Mouse (Mus musculus) myocyte (in vitro differentiated cells): ENCODE measurements around the gene Msrb1. TPM values are rescaled to one million over a fixed set of nuclear protein-coding genes. Genes with fewer than 3 reads are reported as not detected.
"Not testable (repeated sequence)": the region's sequence is repeated elsewhere in the genome, so short reads cannot be mapped to it uniquely, and the experiment has no call there.

Source experiments
- H3K27me3 ChIP-seq: one replicate; pipeline ENCODE4 v1.6.1; 2011; ENCODE audit not compliant: control insufficient read depth, insufficient read depth, insufficient read length
- H3K36me3 ChIP-seq: one replicate; pipeline ENCODE4 v1.6.1; 2011; ENCODE audit not compliant: control insufficient read depth, insufficient read depth
- H3K4me2 ChIP-seq: one replicate; pipeline ENCODE4 v1.6.1; 2011; ENCODE audit warnings: low read depth, control low read depth
- H3K4me3 ChIP-seq: one replicate; pipeline ENCODE4 v1.5.1; 2011; ENCODE audit warnings: mild to moderate bottlenecking, control low read depth, moderate library complexity
- H3K79me2 ChIP-seq: one replicate; pipeline ENCODE4 v1.6.1; 2011; ENCODE audit not compliant: control insufficient read depth, insufficient read depth
- H3ac ChIP-seq: one replicate; pipeline ENCODE4 v1.6.1; 2011; ENCODE audit not compliant: control insufficient read depth, insufficient read length
- CEBPB ChIP-seq: IDR thresholded peaks from 2 replicates; pipeline ENCODE4 v1.6.1; 2011; ENCODE audit warnings: mild to moderate bottlenecking, moderate library complexity; ENCODE audit not compliant: poor library complexity, insufficient read depth, severe bottlenecking
- E2F4 ChIP-seq: IDR thresholded peaks from one replicate; pipeline ENCODE4 v1.6.1; 2011; ENCODE audit warnings: mild to moderate bottlenecking, control low read depth, moderate library complexity; ENCODE audit not compliant: insufficient read depth
- MAX ChIP-seq: IDR thresholded peaks from one replicate; pipeline ENCODE4 v1.6.1; 2011; ENCODE audit warnings: low read depth, mild to moderate bottlenecking, control low read depth
- MYOD1 ChIP-seq, 3 experiments: IDR thresholded peaks; one replicate each; pipeline ENCODE4 v1.6.1; 2011; ENCODE audit warnings: control low read depth in 2 of 3, low read depth in 2 of 3, mild to moderate bottlenecking in 2 of 3, moderate library complexity in 1 of 3; ENCODE audit not compliant: insufficient read length in 2 of 3, control insufficient read depth in 1 of 3
- MYOG ChIP-seq, 3 experiments: IDR thresholded peaks; one replicate each; pipeline ENCODE4 v1.6.1; 2011; ENCODE audit warnings: control low read depth in 2 of 3, low read depth in 2 of 3, mild to moderate bottlenecking in 2 of 3; ENCODE audit not compliant: insufficient read length in 2 of 3, control insufficient read depth in 1 of 3, insufficient read depth in 1 of 3
- POLR2A ChIP-seq: IDR thresholded peaks from one replicate; pipeline ENCODE4 v1.6.1; 2011; ENCODE audit warnings: low read depth, mild to moderate bottlenecking, control low read depth, moderate library complexity; ENCODE audit not compliant: insufficient read length
- POLR2AphosphoS2 ChIP-seq: IDR thresholded peaks from one replicate; pipeline ENCODE4 v1.6.1; 2011; ENCODE audit warnings: low read depth, control low read depth; ENCODE audit not compliant: insufficient read length
- REST ChIP-seq: IDR thresholded peaks from one replicate; pipeline ENCODE4 v1.6.1; 2011; ENCODE audit warnings: mild to moderate bottlenecking, control low read depth, moderate library complexity; ENCODE audit not compliant: insufficient read depth, insufficient read length
- SRF ChIP-seq: IDR thresholded peaks from one replicate; pipeline ENCODE4 v1.6.1; 2011; ENCODE audit warnings: low read depth; ENCODE audit not compliant: control insufficient read depth, insufficient read length
- TCF12 ChIP-seq: IDR thresholded peaks from one replicate; pipeline ENCODE4 v1.6.1; 2011; ENCODE audit warnings: mild to moderate bottlenecking, control low read depth; ENCODE audit not compliant: poor library complexity, insufficient read depth, severe bottlenecking
- TCF3 ChIP-seq: IDR thresholded peaks from one replicate; pipeline ENCODE4 v1.6.1; 2011; ENCODE audit warnings: low read depth, control low read depth; ENCODE audit not compliant: insufficient read length
- USF1 ChIP-seq: IDR thresholded peaks from one replicate; pipeline ENCODE4 v1.6.1; 2011; ENCODE audit warnings: low read depth, mild to moderate bottlenecking, control low read depth, moderate library complexity
- polyA plus RNA-seq: library from polyadenylated mRNA; unstranded; fragments of >200 nt; fragmentation: generic; extraction: Trizol; gene quantifications from one replicate; pipeline ENCODE4 v1.2.1, GENCODE M21; 2012; ENCODE audit warnings: missing spikeins

The Msrb1 gene
- polyA plus RNA-seq, 1 experiment, result 73.9 TPM

GRCm38 (mm10) chr17:24715556-24715955, 20.9 kb upstream of the Msrb1 start:
- H3ac ChIP-seq, result no peak overlapping the region
- TF ChIP-seq POLR2A (no peak), MYOD1 (IDR thresholded peaks at IDR 0.05; ENCODE audit: control insufficient read depth in 1 of 3, insufficient read length in 2 of 3, low read depth in 2 of 3) (no peak), E2F4 (no peak), POLR2AphosphoS2 (no peak), TCF12 (no peak), MAX (no peak), MYOG (IDR thresholded peaks at IDR 0.05; ENCODE audit: control insufficient read depth in 1 of 3, insufficient read depth in 1 of 3, insufficient read length in 2 of 3, low read depth in 2 of 3) (no peak), TCF3 (no peak), REST (no peak), USF1 (no peak)
- no peaks in the 10 kb centered on the region for H3K27me3 ChIP-seq
- no peaks in the 10 kb centered on the region for H3K36me3 ChIP-seq
- no peak overlapping the region for H3K4me2 ChIP-seq
- no peak overlapping the region for H3K4me3 ChIP-seq
- peaks cover 10% of the 10 kb centered on the region for H3K79me2 ChIP-seq

DNA sequence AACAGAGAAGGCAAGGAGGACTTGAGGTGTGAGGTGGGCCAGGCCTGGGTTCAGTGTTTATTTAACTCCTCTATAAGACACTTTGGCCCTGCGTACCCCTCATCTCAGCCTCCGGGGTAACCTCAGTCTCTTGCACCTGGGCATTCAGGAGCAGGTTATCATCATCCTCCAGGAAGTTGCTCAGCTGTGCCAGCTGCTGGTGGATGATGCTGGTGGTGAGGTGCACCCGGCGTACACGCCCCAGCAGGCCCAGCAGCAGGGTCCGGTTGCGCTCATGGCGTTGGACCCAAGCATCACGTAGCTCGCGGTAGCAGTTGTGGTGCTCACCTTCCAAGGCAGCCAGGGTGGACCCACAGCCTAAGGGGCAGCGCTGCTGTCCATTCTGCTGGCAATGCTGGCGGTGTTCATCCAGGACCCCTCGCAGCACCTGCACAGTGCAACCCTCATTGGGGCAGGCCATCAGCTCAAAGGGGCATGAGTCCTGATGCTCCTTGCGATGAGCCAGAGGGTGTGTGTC, 20.2 kb upstream of the Msrb1 start:
- no peaks in the 10 kb centered on the region for H3K27me3 ChIP-seq
- peak; percentile 54 for TF ChIP-seq POLR2AphosphoS2
- no peak for TF ChIP-seq MYOG (IDR thresholded peaks at IDR 0.05; ENCODE audit: control insufficient read depth in 1 of 3, insufficient read depth in 1 of 3, insufficient read length in 2 of 3, low read depth in 2 of 3)
- no peak for TF ChIP-seq CEBPB
- no peak for TF ChIP-seq MYOD1 (IDR thresholded peaks at IDR 0.05; ENCODE audit: control insufficient read depth in 1 of 3, insufficient read length in 2 of 3, low read depth in 2 of 3)
- no peak overlapping the region for H3ac ChIP-seq
- peaks cover 14% of the 10 kb centered on the region for H3K79me2 ChIP-seq
- no peaks in the 10 kb centered on the region for H3K36me3 ChIP-seq
- no peak overlapping the region for H3K4me3 ChIP-seq
- no peak overlapping the region for H3K4me2 ChIP-seq

- H3K4me2 ChIP-seq, result peak within 1 kb of the TSS; percentile 79
- no peak within 1 kb of the TSS for H3ac ChIP-seq
These were observed 18.5 kb upstream of the Msrb1 start, which contains the start of the genes Rnf151 and Rps2 for GRCm38 (mm10) chr17:24717943-24718342. Gene Rnf151 (minus strand): TSS chr17:24718063. Gene Rps2 (plus strand): TSS chr17:24718116.

GRCm38 (mm10) chr17:24718938-24719337, 17.5 kb upstream of the Msrb1 start:
- H3K36me3 ChIP-seq, result peaks cover 11% of the 10 kb centered on the region
- H3K4me3 ChIP-seq, result peak overlapping the region; percentile 77
- H3ac ChIP-seq, result peak overlapping the region; percentile 63
- H3K4me2 ChIP-seq, result peak overlapping the region; percentile 79
- H3K27me3 ChIP-seq, result not testable (repeated sequence)
- H3K79me2 ChIP-seq, result peaks cover 39% of the 10 kb centered on the region

More at GRCm38 (mm10) chr17:24717943-24718342, 18.5 kb upstream of the Msrb1 start, which contains the start of the genes Rnf151 and Rps2:
- no peaks in the 10 kb centered on the region for H3K27me3 ChIP-seq
- no peak for TF ChIP-seq MYOG (IDR thresholded peaks at IDR 0.05; ENCODE audit: control insufficient read depth in 1 of 3, insufficient read depth in 1 of 3, insufficient read length in 2 of 3, low read depth in 2 of 3)
- TF ChIP-seq POLR2AphosphoS2, result peak; percentile 57
- H3K79me2 ChIP-seq, result peaks cover 29% of the 10 kb centered on the region
- peaks cover 11% of the 10 kb centered on the region for H3K36me3 ChIP-seq
- peak within 1 kb of the TSS; percentile 77 for H3K4me3 ChIP-seq

DNA sequence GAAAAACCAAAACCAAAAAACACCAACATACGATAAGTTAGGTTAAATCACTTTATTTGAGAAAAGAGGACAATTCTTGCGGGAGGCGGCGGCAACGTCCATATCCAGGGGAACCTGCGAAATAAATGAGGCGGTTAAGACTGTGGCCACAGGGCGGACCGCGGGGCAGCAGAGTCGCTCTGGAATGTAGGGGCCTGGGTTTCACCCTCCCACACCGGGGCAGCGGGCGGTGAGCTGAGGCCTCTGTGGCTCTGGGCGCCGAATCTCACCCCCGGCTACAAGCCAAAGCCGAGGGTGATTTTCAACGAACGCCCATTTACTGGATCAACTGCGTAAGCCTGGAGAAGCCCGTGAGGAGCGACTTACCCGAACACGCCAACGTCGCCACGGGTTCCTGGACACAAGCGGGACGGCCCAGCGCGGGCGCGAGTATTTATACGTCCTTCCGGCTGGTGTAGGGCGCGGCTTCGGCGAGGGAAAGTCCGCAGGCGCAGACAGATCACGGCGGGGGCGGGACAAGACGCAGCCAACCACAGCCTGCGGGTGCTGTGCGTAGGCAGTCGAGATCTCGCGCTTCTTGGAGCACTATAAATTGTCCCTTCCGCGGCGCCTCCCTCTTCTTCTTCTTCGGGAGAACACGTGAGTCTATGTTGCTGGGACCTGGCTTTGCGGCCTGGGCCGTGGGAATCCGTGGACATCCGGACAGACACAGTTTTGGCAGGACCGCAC, 16.8 kb upstream of the Msrb1 start:
- peak overlapping the region; percentile 63 for H3ac ChIP-seq
- peak overlapping the region; percentile 79 for H3K4me2 ChIP-seq
- no peaks in the 10 kb centered on the region for H3K27me3 ChIP-seq
- peak overlapping the region; percentile 77 for H3K4me3 ChIP-seq
- peaks cover 11% of the 10 kb centered on the region for H3K36me3 ChIP-seq
- peaks cover 40% of the 10 kb centered on the region for H3K79me2 ChIP-seq
- no peak for TF ChIP-seq E2F4
- TF ChIP-seq POLR2A, result peak; percentile 94
- TF ChIP-seq MYOD1 (IDR thresholded peaks at IDR 0.05; ENCODE audit: control insufficient read depth in 1 of 3, insufficient read length in 2 of 3, low read depth in 2 of 3), result no peak
- peak; percentile 30 for TF ChIP-seq USF1
- no peak for TF ChIP-seq TCF12
- TF ChIP-seq POLR2AphosphoS2, result peak; percentile 93
- TF ChIP-seq SRF, result no peak
- no peak for TF ChIP-seq REST
- TF ChIP-seq CEBPB, result no peak
- no peak for TF ChIP-seq MYOG (IDR thresholded peaks at IDR 0.05; ENCODE audit: control insufficient read depth in 1 of 3, insufficient read depth in 1 of 3, insufficient read length in 2 of 3, low read depth in 2 of 3)
- no peak for TF ChIP-seq TCF3
- TF ChIP-seq MAX, result peak; percentile 51

- Histone ChIP-seq H3K79me2 (peaks cover 40% of the 10 kb centered on the region), H3K4me3 (peak overlapping the region; percentile 77), H3ac (peak overlapping the region; percentile 63), H3K36me3 (peaks cover 11% of the 10 kb centered on the region), H3K4me2 (peak overlapping the region; percentile 81)
- not testable (repeated sequence) for H3K27me3 ChIP-seq
These were observed 15.8 kb upstream of the Msrb1 start for GRCm38 (mm10) chr17:24720616-24721015.

GRCm38 (mm10) chr17:24721383-24721955, 15.0 kb upstream of the Msrb1 start:
- Histone ChIP-seq H3K4me2 (peak overlapping the region; percentile 95), H3K36me3 (peaks cover 11% of the 10 kb centered on the region), H3K4me3 (peak overlapping the region; percentile 77), H3K79me2 (peaks cover 40% of the 10 kb centered on the region), H3ac (peak overlapping the region; percentile 63)
- H3K27me3 ChIP-seq, result not testable (repeated sequence)
